Mouse (Mus musculus) retina, adult 2 months (tissue): ENCODE measurements around the gene Gm8374.
"Not testable (repeated sequence)": the region's sequence is repeated elsewhere in the genome, so short reads cannot be mapped to it uniquely, and the experiment has no call there.

ENCODE experiments used
- DNase-seq: peaks from one replicate; pipeline ENCODE4 v3.0.0-alpha.2; 2012; ENCODE audit warnings: low read depth, low spot score

Gene Gm8374

GRCm38 (mm10) chr14:7365034-7365433 lies at the start of gene Gm8374:
Gene Gm8374 (minus strand): TSS chr14:7365134.
- not testable (repeated sequence) for DNase-seq

- DNase-seq: not testable (repeated sequence)
Measured at GRCm38 (mm10) chr14:7332295-7332694, 32.6 kb downstream of the Gm8374 start, which contains the start of gene Gm5797. Gene Gm5797 (minus strand): TSS chr14:7332395.

- not testable (repeated sequence) for DNase-seq
Measured at GRCm38 (mm10) chr14:7315093-7315492, 49.8 kb downstream of the Gm8374 start.

DNA sequence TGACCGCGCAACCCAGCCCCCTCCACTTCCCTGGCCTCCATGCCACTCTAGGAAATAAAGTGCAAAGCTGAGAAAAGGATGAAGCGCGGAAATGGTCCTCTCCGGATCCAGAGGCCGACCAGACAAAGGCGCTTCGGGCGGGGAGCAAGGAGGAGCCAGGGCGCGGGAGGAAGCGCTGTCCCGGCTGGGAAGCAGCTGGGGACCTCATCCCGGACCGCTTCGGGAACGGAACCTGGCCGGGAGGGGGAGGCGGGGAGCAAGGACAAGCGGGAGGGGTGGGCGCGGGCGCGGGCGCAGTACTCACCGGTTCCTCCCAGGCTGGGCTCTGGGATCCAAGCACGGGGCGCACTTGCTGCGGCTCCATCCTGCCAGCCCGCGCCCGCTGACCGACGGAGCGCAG lies 50.3 kb downstream of the Gm8374 start, which contains the start of gene Gm3739:
Gene Gm3739 (minus strand): TSS at position 389 of the 400 bp plus-strand sequence.
- DNase-seq: not testable (repeated sequence)
